Mouse (Mus musculus) spleen, adult 2 months (tissue): ENCODE measurements around the gene Ltb4r1. TPM values are rescaled to one million over a fixed set of nuclear protein-coding genes. Genes with fewer than 3 reads are reported as not detected.

ENCODE experiments used
- DNase-seq, 2 experiments: peaks; one replicate each; pipeline versions ENCODE4 v3.0.0 to v3.0.0-alpha.2; 2012 to 2021; ENCODE audit warnings: low spot score in 2 of 2, low read depth in 1 of 2
- H3K27ac ChIP-seq: fragments of 200-500 bp; 2 replicates; pipeline ENCODE4 v1.5.1; 2012; ENCODE audit warnings: low read length, inconsistent platforms; ENCODE audit not compliant: insufficient read depth
- H3K27me3 ChIP-seq: fragments of 200-500 bp; 2 replicates; pipeline ENCODE4 v1.6.1; 2012; ENCODE audit warnings: mild to moderate bottlenecking, moderate library complexity, low read length, inconsistent platforms; ENCODE audit not compliant: control insufficient read depth, insufficient read depth
- H3K36me3 ChIP-seq: fragments of 200-500 bp; 2 replicates; pipeline ENCODE4 v1.6.1; 2012; ENCODE audit warnings: mild to moderate bottlenecking, low read length, inconsistent platforms; ENCODE audit not compliant: control insufficient read depth, insufficient read depth
- H3K4me1 ChIP-seq: fragments of 200-500 bp; 2 replicates; pipeline ENCODE4 v1.6.1; 2011; ENCODE audit warnings: inconsistent platforms; ENCODE audit not compliant: control insufficient read depth, insufficient read depth, insufficient read length
- H3K4me3 ChIP-seq: fragments of 200-500 bp; 2 replicates; pipeline ENCODE4 v1.5.1; 2011; ENCODE audit warnings: mild to moderate bottlenecking, inconsistent platforms; ENCODE audit not compliant: insufficient read depth, insufficient read length; ENCODE audit errors: extremely low read depth
- CTCF ChIP-seq: fragments of 200-500 bp; IDR thresholded peaks from 2 replicates; pipeline ENCODE4 v1.5.1; 2011; ENCODE audit warnings: mild to moderate bottlenecking, inconsistent platforms; ENCODE audit not compliant: insufficient read depth, insufficient read length, insufficient replicate concordance; ENCODE audit errors: extremely low read depth
- POLR2A ChIP-seq: fragments of 200-500 bp; IDR thresholded peaks from 2 replicates; pipeline ENCODE4 v1.6.1; 2011; ENCODE audit warnings: low read depth, low read length, inconsistent platforms
- WGBS: fragments of 180-500 bp; shearing (Covaris S2); methylation state at CpG from one replicate; pipeline ENCODE4 v1.1.7; 2018; 5-methylcytosine and 5-hydroxymethylcytosine counted together
- polyA plus RNA-seq: library from polyadenylated mRNA; depleted of rRNA; stranded (reverse); fragments of >200 nt; gene quantifications from 2 replicates; pipeline ENCODE4 v1.2.3, GENCODE M21; 2012

The Ltb4r1 gene
- polyA plus RNA-seq, 1 experiment = 4.2 TPM

GRCm38 (mm10) chr14:55733889-55734288 lies 31.9 kb upstream of the Ltb4r1 start:
- 79% methylated on average over 10 of the region's 10 CpGs for WGBS
- H3K36me3 ChIP-seq = peaks cover 3% of the 10 kb centered on the region; the same call in 1 of the 2 replicates
- no peaks in the 10 kb centered on the region for H3K27me3 ChIP-seq
- TF ChIP-seq POLR2A (no peak), CTCF (no peak)
- no peak for DNase-seq
- H3K4me3 ChIP-seq = no peak overlapping the region
- no peak overlapping the region for H3K27ac ChIP-seq
- no peaks in the 10 kb centered on the region; the same call in 1 of the 2 replicates for H3K4me1 ChIP-seq

- DNase-seq = no peak
- Histone ChIP-seq H3K36me3 (peaks cover 10% of the 10 kb centered on the region), H3K4me3 (no peak overlapping the region), H3K27ac (peak overlapping the region; percentile 28; the same call in 1 of the 2 replicates), H3K27me3 (no peaks in the 10 kb centered on the region), H3K4me1 (no peaks in the 10 kb centered on the region)
- WGBS = 84% methylated on average over 7 of the region's 7 CpGs
- TF ChIP-seq CTCF (no peak), POLR2A (no peak)
Observed at GRCm38 (mm10) chr14:55734869-55735268, 30.9 kb upstream of the Ltb4r1 start.

GRCm38 (mm10) chr14:55735334-55735733 lies 30.4 kb upstream of the Ltb4r1 start:
- no peak for TF ChIP-seq CTCF
- no peak for TF ChIP-seq POLR2A
- no peak overlapping the region for H3K27ac ChIP-seq
- DNase-seq = no peak
- H3K27me3 ChIP-seq = no peaks in the 10 kb centered on the region
- H3K36me3 ChIP-seq = peaks cover 10% of the 10 kb centered on the region
- whole genome bisulfite sequencing = 83% methylated on average over 3 of the region's 3 CpGs
- H3K4me3 ChIP-seq = no peak overlapping the region
- no peaks in the 10 kb centered on the region for H3K4me1 ChIP-seq

- TF ChIP-seq CTCF (no peak), POLR2A (no peak)
- peak overlapping the region; percentile 48 for H3K27ac ChIP-seq
- no peak for DNase-seq
- no peaks in the 10 kb centered on the region for H3K27me3 ChIP-seq
- H3K36me3 ChIP-seq = peaks cover 11% of the 10 kb centered on the region
- WGBS = 51% methylated on average over 4 of the region's 4 CpGs
- H3K4me3 ChIP-seq = no peak overlapping the region
- no peaks in the 10 kb centered on the region for H3K4me1 ChIP-seq
Observed at GRCm38 (mm10) chr14:55735758-55736157, 30.0 kb upstream of the Ltb4r1 start.

- H3K4me3 ChIP-seq = no peak overlapping the region
- no peak for DNase-seq
- H3K27me3 ChIP-seq = no peaks in the 10 kb centered on the region
- WGBS = 77% methylated on average over 9 of the region's 9 CpGs
- peaks cover 14% of the 10 kb centered on the region for H3K36me3 ChIP-seq
- H3K27ac ChIP-seq = no peak overlapping the region
- no peaks in the 10 kb centered on the region for H3K4me1 ChIP-seq
- TF ChIP-seq CTCF = no peak
- no peak for TF ChIP-seq POLR2A
Observed at GRCm38 (mm10) chr14:55737086-55737687, 28.6 kb upstream of the Ltb4r1 start.

- DNase-seq = peak; percentile 73 to 86
- 19% methylated on average over 10 of the region's 10 CpGs for WGBS
- peaks cover 9% of the 10 kb centered on the region; the same call in 1 of the 2 replicates for H3K4me1 ChIP-seq
- peak overlapping the region; percentile 46; the same call in 1 of the 2 replicates for H3K27ac ChIP-seq
- no peaks in the 10 kb centered on the region for H3K27me3 ChIP-seq
- H3K4me3 ChIP-seq = no peak overlapping the region
- TF ChIP-seq POLR2A (no peak), CTCF (peak; percentile 87; the same call in 1 of the 2 replicates)
- H3K36me3 ChIP-seq = peaks cover 11% of the 10 kb centered on the region
Observed at GRCm38 (mm10) chr14:55743711-55744110, 22.1 kb upstream of the Ltb4r1 start.
